Mouse (Mus musculus) inflammation-experienced regulatory T-cells, adult 6 months (primary cell): ENCODE data around the gene Vmn1r32. TPM values are rescaled to one million over a fixed set of nuclear protein-coding genes. Genes with fewer than 3 reads are reported as not detected.

Experiments used
- ATAC-seq: one replicate; pipeline ENCODE4 v1.8.0; 2017
- polyA plus RNA-seq, 3 experiments: library from polyadenylated mRNA; unstranded; fragments of 100-300 nt; shearing (Covaris generic); gene quantifications; one replicate each; pipeline ENCODE4 v1.2.1; 2017

The Vmn1r32 gene
- under 1 TPM in 1 of 3 experiments, not detected in 2; 0.16 TPM for polyA plus RNA-seq

GRCm38 (mm10) chr6:66559996-66560395 is at the start of gene Vmn1r32:
Vmn1r32 (minus strand) TSS chr6:66560096.
- ATAC-seq, result no peak

GRCm38 (mm10) chr6:66595804-66596203 is 35.9 kb upstream of the Vmn1r32 start:
- ATAC-seq, result no peak

GRCm38 (mm10) chr6:66535966-66536365 is 23.9 kb downstream of the Vmn1r32 start:
- no peak for ATAC-seq

GRCm38 (mm10) chr6:66535028-66535862 is 24.7 kb downstream of the Vmn1r32 start, which contains the start of gene Mad2l1:
Mad2l1 (plus strand) TSS chr6:66535390.
- ATAC-seq, result peak; percentile 94

- ATAC-seq, result no peak
Observed at GRCm38 (mm10) chr6:66534366-66534941, 25.4 kb downstream of the Vmn1r32 start.

- ATAC-seq, result no peak
Observed at GRCm38 (mm10) chr6:66533241-66533640, 26.7 kb downstream of the Vmn1r32 start.

GRCm38 (mm10) chr6:66528386-66528785 is 31.5 kb downstream of the Vmn1r32 start:
- no peak for ATAC-seq

GRCm38 (mm10) chr6:66516368-66516767 is 43.5 kb downstream of the Vmn1r32 start:
- ATAC-seq, result no peak

Other genes with a start within 250 kb of the Vmn1r32 start
- gene Mad2l1, start 24.7 kb downstream of the Vmn1r32 start, polyA plus RNA-seq, result 100 to 1,000 TPM in 1 of 3 experiments, 10 to 100 TPM in 2; 27.1 to 108 (median 32.2) TPM
- not detected for gene Vmn1r33, start 58.2 kb upstream of the Vmn1r32 start, polyA plus RNA-seq
- not detected for gene Vmn1r34, start 83.8 kb upstream of the Vmn1r32 start, polyA plus RNA-seq
- not detected for gene Vmn1r35, start 125.8 kb upstream of the Vmn1r32 start, polyA plus RNA-seq
- not detected for gene Vmn1r36, start 159.1 kb upstream of the Vmn1r32 start, polyA plus RNA-seq
- gene Vmn1r37, start 169.3 kb upstream of the Vmn1r32 start, polyA plus RNA-seq, result not detected
- gene Vmn1r38, start 222.5 kb upstream of the Vmn1r32 start, polyA plus RNA-seq, result under 1 TPM in 2 of 3 experiments, not detected in 1; 0.10 to 0.12 TPM